Mouse (Mus musculus) layer of hippocampus, adult 18-20 months (tissue): ENCODE results near the gene Ndufs3. TPM values are rescaled to one million over a fixed set of nuclear protein-coding genes. Genes with fewer than 3 reads are reported as not detected.

Source experiments
- DNase-seq, 2 experiments: peaks; one replicate each; pipeline ENCODE4 v3.0.0; 2022; ENCODE audit warnings: low spot score in 2 of 2
- total RNA-seq, 2 experiments: library from RNA; stranded (reverse); gene quantifications; 2 replicates each; pipeline ENCODE4 v1.2.3; 2021

Gene Ndufs3
- total RNA-seq, 2 experiments from 2014 or later: 225 to 240 TPM

DNA sequence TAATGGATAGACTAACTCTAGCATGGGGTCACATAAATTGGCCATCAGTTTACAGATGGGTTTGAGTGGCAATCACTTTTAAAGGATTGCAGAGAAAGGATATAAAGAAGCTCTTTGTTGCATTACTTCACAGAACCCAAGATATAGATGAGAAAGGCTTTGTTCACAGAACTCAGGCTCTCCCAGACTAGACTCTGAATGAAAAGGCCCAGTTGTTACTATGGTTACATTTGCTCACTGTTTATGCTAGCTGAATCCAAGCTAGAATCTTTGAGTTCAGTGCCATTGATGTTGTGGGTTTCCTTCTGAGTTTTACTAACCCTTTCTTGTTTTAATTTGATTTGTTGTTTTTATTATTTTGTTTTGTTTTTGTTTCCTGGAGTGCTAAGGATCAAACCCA, 40.4 kb downstream of the Ndufs3 start:
- no peak for DNase-seq

DNA sequence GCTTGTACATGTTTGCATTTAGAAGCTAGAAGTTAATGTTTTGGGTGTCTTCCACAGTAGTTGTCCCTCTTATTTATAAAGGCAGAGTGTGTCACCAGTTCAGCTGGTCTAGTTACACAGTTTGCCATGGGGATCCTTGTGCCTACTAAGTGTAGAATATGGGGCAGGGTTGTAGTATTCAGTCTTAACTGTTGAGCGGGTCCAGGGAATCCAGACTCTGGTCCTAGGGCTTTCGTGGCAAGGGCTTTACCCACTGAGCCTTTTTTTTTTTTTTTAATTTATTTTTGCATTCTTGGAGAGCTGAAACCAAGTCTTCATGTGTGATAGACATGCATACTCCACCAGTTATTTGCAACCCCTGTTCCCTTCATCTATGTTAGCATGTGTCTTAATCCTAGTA, 43.1 kb downstream of the Ndufs3 start:
- no peak for DNase-seq

DNA sequence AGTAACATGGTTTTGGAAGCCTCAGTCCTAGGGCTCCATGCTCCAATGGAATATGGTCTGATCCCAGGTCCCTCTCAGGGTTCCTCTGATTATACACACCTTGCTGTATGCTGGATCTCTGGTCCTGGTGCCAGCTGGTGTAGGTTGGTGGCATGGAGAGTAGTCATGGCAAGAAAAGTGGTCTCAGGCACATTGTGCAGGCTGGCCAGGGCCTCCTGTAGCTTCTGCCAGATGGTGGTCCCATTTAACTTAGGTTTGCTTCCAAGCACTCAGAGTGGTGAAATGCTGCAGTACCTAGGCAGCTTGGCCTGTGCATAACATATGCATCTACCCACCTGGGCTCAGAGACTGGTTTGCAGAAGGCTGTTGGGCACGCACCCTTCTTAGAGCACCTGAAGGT, 54.2 kb downstream of the Ndufs3 start:
- DNase-seq: no peak

DNA sequence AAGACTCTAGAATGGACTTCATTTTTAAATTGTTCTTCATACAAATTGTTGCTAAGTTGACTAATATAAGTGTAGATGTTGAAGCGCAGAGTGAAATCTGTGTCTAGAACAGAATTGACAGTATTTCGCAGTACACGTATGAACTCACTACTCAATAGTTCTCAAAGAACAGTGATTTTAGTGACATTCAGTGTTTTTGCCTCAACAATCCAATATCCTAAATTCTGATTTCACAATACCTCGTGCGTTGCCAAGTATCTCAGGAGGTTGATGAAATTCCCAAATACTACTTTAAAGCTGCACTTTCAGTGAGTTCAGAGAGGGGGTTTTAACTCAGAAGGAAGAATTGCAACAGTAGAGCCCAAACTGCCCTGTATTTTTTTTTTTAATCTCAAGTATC, 56.3 kb downstream of the Ndufs3 start:
- DNase-seq: no peak

DNA sequence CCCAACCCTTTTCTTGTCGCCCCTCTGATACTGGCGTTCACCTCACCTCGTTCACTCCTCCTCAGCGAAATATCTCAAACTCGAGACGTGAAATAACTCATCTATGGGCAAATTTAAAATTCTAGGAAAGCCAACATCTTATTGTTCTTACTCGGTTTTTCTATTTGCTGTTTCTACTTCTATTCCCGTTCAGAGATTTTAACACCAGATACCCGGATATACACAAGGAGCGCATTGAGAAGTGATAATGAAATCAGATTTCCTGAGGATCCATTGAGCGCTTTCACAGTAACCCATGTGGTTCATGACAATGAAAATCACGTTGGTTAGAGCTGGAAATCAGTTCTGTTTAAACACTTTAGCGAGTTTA, 57.0 kb downstream of the Ndufs3 start:
- peak in 1 of 2 experiments; percentile 31 for DNase-seq

DNA sequence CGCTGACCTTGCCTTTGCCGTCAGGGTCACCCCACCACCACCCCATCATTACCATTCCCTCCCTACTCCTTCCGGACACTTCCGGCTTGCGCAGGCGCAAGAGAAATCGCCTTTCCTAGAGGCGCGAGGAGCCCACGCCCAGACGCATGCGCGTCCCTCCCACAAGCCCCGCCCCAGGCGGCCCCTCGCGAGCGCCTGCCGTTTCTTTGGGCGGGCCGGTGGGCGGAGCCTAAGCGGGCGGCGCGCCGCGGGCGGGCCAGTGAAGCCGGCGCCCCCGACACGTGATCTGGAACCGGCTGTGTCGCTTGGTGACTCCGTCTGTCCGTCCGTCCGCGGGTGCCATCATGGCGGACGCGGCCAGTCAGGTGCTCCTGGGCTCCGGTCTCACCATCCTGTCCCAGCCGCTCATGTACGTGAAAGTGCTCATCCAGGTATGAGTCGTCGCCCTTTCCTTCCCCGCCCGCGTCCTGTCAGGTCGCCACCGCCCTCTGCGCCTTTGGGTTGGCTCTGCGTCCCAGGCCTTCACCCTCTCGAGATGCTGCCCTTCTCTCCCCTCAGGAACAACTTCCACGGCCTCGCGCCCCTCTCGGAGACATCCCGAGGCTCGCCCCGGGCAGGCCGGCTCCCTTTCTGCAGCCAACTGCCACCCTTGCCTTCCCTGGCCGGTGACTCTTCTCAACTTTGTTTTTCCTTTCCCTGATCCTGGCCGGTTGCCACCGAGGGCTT, 57.5 kb downstream of the Ndufs3 start, which contains the start of gene Mtch2:
Gene Mtch2 (plus strand): TSS at position 201 of the 726 bp plus-strand sequence.
- DNase-seq: peak; percentile 98

DNA sequence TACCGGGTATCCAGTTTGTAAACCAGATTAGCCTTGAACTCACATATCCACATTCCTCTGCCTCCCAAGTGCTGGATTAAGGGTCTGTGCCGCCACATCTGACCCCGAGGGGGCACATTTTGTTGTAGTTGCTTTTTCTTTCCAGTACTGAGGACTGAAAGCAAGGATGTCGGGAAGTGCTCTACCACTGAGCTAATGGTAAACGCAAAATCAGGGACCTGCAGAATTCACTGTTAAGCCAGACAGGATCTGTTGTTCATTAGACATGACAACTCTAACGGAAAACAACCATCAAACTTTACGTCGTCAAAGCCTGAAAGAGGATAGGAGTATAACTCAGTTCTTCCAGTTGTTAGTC, 58.1 kb downstream of the Ndufs3 start:
- no peak for DNase-seq

DNA sequence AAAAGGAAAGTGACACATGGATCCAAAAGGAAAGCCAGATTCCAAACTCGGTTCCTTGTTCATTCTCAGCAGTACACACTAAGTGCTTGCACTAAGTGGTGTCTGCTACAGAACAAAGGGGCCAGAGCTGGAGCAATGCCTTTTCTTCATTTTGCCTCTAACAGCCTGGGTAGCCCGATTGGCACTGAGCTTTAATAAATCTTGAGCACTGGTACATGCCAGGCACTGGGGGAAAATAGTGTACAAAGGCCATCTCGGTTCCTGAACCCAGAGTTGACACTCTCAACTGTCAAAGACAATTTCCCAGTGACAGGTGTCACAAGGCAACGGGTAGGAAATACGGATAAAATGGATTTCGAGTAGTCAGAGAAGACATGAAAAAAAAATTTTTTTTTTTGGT, 58.5 kb downstream of the Ndufs3 start:
- DNase-seq: no peak

DNA sequence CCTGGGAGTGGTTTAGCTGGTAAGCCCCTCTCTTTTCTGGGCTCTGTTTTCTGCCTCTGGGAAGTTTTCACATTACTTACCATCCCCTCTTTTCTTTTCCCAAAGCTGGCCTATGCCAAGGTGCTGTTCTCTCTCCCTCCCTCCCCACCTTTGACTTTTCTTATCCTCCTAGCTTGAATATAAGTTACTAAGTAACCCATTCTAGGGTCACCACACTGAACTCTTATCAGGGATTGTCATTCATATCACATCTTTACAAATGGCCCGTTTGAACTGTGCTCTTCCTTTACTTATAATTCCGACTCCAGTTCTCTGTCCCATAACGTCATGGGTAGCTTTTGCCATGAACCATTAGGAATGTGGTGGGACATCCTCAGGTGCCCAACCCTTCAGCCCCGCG, 59.4 kb downstream of the Ndufs3 start:
- no peak for DNase-seq

Other genes starting within 250 kb of the Ndufs3 start
- gene Nup160, start 227.6 kb downstream of the Ndufs3 start, total RNA-seq: 10 to 100 TPM; 11.5 to 17.4 TPM
- 10 to 100 TPM; 46.9 to 51.0 TPM for gene Fnbp4, start 159.5 kb downstream of the Ndufs3 start, total RNA-seq
- 1 to 10 TPM in 1 of 2 experiments, under 1 TPM in 1; 0.64 to 1.5 TPM for gene Agbl2, start 122.1 kb downstream of the Ndufs3 start, total RNA-seq
- gene Mtch2, start 57.7 kb downstream of the Ndufs3 start, total RNA-seq: 100 to 1,000 TPM; 102 to 110 TPM
- 100 to 1,000 TPM; 198 to 208 TPM for gene C1qtnf4, start 19.0 kb downstream of the Ndufs3 start, total RNA-seq
- 10 to 100 TPM; 37.1 to 37.9 TPM for gene Kbtbd4, start 87 bp downstream of the Ndufs3 start, total RNA-seq
- gene Celf1, start 35.6 kb upstream of the Ndufs3 start, total RNA-seq: 100 to 1,000 TPM; 136 to 140 TPM
- gene Rapsn, start 130.8 kb upstream of the Ndufs3 start, total RNA-seq: under 1 TPM; 0.23 to 0.57 TPM
- gene Psmc3, start 149.2 kb upstream of the Ndufs3 start, total RNA-seq: 100 to 1,000 TPM; 199 to 219 TPM
- 10 to 100 TPM; 26.2 to 32.7 TPM for gene Slc39a13, start 165.6 kb upstream of the Ndufs3 start, total RNA-seq
- gene Spi1, start 177.6 kb upstream of the Ndufs3 start, total RNA-seq: 1 to 10 TPM; 2.8 to 4.0 TPM
- gene Mybpc3, start 213.3 kb upstream of the Ndufs3 start, total RNA-seq: under 1 TPM; 0.12 to 0.18 TPM